1 mouse cellular context compared by ENCODE assay signal in the genomic region with DNA sequence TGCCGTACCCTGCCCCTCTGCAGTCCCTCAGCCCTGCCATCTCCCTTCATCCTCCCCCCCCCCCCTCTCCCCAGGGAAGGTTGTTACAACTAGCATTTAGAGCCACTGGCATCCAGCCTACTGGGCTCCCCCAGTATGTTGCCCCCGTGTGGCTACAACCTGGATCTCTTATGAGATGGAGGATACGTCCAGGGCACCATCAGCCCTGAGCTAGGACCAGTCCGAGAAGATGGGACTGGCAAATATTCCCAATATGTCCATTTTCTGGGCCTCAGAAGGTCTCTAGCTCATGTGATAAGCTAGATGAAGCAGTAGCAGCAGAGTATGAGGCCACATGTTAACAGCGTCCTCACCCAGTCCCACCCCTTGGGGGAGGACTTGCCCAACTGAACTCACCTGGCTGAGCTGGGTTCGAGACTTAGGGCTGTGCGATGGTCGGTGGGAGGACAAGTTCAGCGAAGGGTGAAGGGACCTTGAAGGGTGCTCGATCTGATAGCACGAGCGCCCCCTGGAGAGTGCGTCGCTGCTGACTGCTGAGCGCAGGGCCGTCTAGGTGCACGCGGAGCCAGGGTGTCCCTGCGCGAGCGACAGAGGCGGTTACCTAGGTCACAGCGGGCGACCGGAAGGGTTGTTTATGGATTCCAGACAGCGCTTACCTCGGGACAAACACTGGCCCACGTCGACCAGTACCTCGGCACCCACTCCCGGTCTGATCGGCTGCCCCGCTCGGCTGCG.
TF ChIP-seq lines count a peak whose summit lies in the region.

No protein-coding gene starts in this region.

TF ChIP-seq in CH12.LX, 34 proteins besides CTCF, POLR2A, EP300 and RAD21:
- TF ChIP-seq PAX5 (IDR thresholded peaks at IDR 0.05; ENCODE audit: low read length) (no peak), IRF4 (IDR thresholded peaks at IDR 0.05; ENCODE audit: low read depth, low read length) (peak; percentile 47), ZMIZ1 (IDR thresholded peaks at IDR 0.05; ENCODE audit: low read depth, low read length) (peak; percentile 70; the same call in 1 of the 2 replicates), RCOR1 (conservative IDR thresholded peaks at IDR 0.05; ENCODE audit: low read depth, low read length) (no peak), MAFK (IDR thresholded peaks at IDR 0.05; ENCODE audit: insufficient replicate concordance, low read length) (no peak), POLR2AphosphoS2 (IDR thresholded peaks at IDR 0.05; ENCODE audit: low read depth, low read length) (peak; percentile 88), MYC (IDR thresholded peaks at IDR 0.05; ENCODE audit: low read depth, low read length) (peak; percentile 75), MXI1 (IDR thresholded peaks at IDR 0.05; ENCODE audit: low read depth, low read length) (peak; percentile 63; the same call in 1 of the 2 replicates), SIN3A (IDR thresholded peaks at IDR 0.05; ENCODE audit: low read length) (no peak), BHLHE40 (IDR thresholded peaks at IDR 0.05; ENCODE audit: low read depth, low read length) (no peak), NRF1 (IDR thresholded peaks at IDR 0.05; ENCODE audit: low read depth, low read length) (peak; percentile 44; the same call in 1 of the 2 replicates), TCF12 (IDR thresholded peaks at IDR 0.05; ENCODE audit: low read depth, low read length) (peak; percentile 40; the same call in 1 of the 2 replicates), MEF2A (IDR thresholded peaks at IDR 0.05; ENCODE audit: borderline replicate concordance, low read depth, low read length) (no peak), SMC3 (IDR thresholded peaks at IDR 0.05; ENCODE audit: low read depth, low read length) (peak; percentile 51)
